Mouse (Mus musculus) MEL (cell line): ENCODE data around the gene Unc13a.
"Not testable (repeated sequence)": the region's sequence is repeated elsewhere in the genome, so short reads cannot be mapped to it uniquely, and the experiment has no call there.

Experiments
- EP300 ChIP-seq, 2 experiments: IDR thresholded peaks; 2 replicates each; pipeline ENCODE4 v1.6.1; 2011; ENCODE audit warnings: improper control_type of control experiment in 2 of 2, low read length in 2 of 2, low read depth in 1 of 2, mild to moderate bottlenecking in 1 of 2
- GATA1 ChIP-seq: IDR thresholded peaks from 2 replicates; pipeline ENCODE4 v1.6.1; 2011; ENCODE audit warnings: low read depth, low read length, improper control_type of control experiment
- ZC3H11A ChIP-seq: IDR thresholded peaks from 2 replicates; pipeline ENCODE4 v1.6.1; 2012; ENCODE audit warnings: low read depth, mild to moderate bottlenecking, inconsistent platforms, low read length, improper control_type of control experiment

DNA sequence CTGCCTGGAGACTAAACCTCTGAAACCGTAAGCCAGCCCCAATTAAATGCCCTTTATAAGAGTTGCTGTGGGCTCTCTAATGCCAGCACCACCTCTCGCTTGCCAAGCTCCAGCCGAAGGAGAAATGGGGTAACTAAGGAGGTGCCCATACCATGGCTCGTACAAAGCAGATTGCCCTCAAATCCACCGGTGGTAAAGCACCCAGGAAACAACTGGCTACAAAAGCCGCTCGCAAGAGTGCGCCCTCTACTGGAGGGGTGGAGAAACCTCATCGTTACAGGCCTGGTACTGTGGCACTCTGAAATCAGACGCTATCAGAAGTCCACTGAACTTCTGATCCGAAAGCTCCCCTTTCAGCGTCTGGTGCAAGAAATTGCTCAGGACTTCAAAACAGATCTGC is 23.9 kb upstream of the Unc13a start:
- TF ChIP-seq GATA1; ZC3H11A; EP300 (IDR thresholded peaks at IDR 0.05; ENCODE audit: low read depth in 1 of 2, low read length in 2 of 2): not testable (repeated sequence)
